Mouse (Mus musculus): ENCODE data around the gene Trim26.
"Not testable (repeated sequence)": the region's sequence is repeated elsewhere in the genome, so short reads cannot be mapped to it uniquely, and the experiment has no call there.

Gene Trim26

DNA sequence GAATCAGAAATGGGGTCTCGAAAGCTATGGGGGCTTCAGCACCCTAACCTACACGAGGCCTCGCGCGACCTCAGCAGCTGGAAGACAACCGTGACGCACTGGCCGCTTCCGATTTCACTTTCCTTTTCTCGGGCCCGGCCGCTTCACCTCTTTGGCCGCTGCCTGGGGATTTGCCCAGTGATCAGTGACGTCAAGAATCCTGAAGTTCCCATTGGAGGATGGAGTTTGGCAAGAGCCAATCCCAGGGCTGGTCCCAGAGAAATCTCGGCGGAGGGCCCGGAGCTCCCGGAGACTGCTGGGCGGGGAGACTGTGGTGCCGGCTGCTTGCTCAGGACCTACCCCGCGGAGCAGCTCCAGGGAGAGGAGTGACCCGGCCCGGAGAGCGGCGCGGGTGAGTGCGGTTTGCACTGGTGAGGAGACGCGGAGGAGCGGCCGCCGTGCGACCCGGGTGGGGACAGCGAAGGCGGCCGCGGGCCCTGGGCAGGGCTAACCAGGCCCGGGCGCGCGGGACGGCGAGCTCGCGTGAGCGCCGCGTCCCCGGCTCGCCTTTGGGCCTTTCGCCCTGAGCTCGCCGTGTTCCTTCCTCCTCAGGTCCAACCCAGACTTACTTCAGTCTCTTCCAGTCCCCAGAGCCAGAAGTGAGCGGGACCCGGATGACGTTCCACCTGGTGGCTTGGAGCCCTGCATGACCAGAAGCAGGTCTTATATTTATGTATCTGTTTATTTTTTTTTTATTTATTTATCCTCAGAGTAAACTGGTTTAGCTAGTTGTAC lies at the start of gene Trim26:
Gene Trim26, plus strand, starts transcription at position 261 of the 774 bp plus-strand sequence.
- DNase-seq (ENCODE audit: low spot score in 2 of 2) = peak; percentile 99

GRCm38 (mm10) chr17:36788351-36788750 lies 48.6 kb upstream of the Trim26 start:
- no peak for DNase-seq (ENCODE audit: low spot score in 2 of 2)

- peak; percentile 47 to 55 for DNase-seq (ENCODE audit: low spot score in 2 of 2)
Observed at GRCm38 (mm10) chr17:36788801-36789200, 48.1 kb upstream of the Trim26 start.

DNA sequence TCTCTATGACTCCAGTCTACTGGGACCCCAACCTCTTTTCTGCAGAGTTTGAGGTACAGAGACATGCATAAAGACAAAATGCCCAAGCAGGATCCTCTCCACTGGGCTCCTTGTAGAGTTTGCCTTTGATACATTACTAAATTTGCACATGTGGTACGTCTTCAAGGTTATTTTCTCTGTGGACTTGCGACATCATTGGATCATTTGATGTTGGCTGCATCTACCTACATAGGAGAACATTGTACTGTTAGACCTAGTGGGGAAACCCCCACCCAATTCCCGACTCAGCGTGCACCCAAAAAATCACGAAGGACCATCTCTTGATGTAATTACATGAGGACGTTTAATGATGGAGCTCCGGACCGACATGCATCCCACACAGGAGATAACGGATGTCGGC lies 37.4 kb upstream of the Trim26 start:
- no peak for DNase-seq (ENCODE audit: low spot score in 2 of 2)

DNA sequence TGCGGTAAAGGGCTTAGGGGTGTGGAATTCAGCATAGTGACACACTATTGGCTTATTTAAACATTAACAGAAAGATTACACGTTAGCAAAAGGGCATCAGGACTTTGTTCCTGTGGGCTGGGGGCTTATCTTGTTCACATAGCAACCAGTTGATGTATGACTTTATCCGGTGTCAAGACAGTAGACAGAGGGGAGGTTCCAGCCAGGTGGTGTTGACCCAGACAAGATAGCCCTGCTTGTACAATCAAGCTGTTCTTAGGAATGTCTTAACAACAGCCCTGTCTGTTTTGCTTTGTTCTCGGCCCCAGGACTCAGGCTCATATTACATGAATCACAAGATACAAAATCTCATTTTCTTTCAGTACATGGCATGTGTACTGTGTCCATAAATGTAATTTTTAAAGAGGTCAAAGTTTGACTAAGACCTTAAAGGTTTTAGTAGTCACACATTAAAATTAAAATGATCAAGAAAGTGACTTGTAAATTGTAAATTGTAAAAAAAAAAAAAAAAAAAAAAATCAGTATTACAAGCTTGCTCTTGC lies 36.9 kb upstream of the Trim26 start:
- DNase-seq (ENCODE audit: low spot score in 2 of 2) = not testable (repeated sequence)

- DNase-seq (ENCODE audit: low spot score in 2 of 2) = no peak
Observed at GRCm38 (mm10) chr17:36811871-36812270, 25.1 kb upstream of the Trim26 start, which contains the start of gene H2-M10.6. H2-M10.6 (plus strand) TSS chr17:36812171.

DNA sequence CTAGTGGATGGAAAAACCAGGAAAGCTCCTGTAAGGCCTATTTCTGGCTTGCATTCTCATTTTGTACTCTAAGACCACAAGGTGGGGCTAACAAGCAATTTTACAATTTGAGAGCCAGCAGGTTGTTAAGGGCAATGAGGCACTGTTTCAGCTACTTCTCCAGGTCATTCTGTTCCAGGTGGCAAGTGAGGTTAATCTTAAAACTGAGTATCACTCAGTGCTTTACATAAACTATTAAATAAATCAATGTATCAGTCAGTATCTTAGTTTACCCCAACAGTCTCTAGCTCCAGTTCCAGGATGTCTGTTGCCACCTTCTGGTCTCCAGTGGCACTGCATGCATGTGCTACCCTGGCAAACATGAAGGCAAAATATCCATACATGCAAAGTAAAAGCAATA lies 12.9 kb upstream of the Trim26 start:
- peak; percentile 40 to 56 for DNase-seq (ENCODE audit: low spot score in 2 of 2)

GRCm38 (mm10) chr17:36825525-36825924 lies 11.4 kb upstream of the Trim26 start:
- peak; percentile 20 to 53 for DNase-seq (ENCODE audit: low spot score in 2 of 2)

DNA sequence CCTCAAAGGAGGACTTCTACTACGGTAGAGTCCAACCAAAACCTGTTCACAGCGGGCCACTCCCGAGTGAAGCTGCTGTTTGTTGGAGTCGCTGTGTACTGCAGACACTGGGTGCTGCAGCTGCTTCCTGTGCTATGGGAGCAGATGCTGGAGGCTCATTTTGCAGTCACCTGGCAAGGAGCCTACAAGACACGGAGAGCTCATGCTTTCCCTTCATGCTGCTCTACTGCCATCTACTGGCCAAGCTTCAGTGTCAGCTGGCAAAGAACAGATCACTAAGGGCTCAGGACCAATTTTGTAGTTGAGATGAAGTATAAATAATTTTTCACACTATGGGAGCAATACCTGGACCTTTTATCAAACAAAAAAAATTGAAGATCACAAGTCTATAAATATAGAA lies 10.9 kb upstream of the Trim26 start:
- peak; percentile 62 to 77 for DNase-seq (ENCODE audit: low spot score in 2 of 2)

- DNase-seq (ENCODE audit: low spot score in 2 of 2) = no peak
Observed at GRCm38 (mm10) chr17:36828488-36828887, 8.4 kb upstream of the Trim26 start.

DNA sequence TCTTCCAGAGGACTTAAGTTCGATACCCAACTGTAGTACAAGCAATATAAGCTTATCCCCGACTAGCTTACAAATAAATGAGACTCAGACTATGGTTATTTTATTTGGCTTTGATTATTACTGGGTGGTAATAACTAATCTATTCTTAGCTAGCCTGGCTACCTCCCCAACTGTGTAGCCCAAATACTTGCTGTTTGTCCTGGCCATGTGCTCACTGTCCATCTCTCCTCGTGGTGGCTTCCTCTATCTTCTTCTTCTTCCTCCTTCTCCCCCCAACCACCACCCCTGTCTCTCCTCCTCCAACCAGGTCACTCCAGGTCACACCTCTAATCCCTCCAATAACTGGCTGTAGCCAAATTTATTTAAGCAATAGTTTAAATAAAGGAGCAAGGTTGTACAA lies 6.5 kb upstream of the Trim26 start:
- no peak for DNase-seq (ENCODE audit: low spot score in 2 of 2)

DNA sequence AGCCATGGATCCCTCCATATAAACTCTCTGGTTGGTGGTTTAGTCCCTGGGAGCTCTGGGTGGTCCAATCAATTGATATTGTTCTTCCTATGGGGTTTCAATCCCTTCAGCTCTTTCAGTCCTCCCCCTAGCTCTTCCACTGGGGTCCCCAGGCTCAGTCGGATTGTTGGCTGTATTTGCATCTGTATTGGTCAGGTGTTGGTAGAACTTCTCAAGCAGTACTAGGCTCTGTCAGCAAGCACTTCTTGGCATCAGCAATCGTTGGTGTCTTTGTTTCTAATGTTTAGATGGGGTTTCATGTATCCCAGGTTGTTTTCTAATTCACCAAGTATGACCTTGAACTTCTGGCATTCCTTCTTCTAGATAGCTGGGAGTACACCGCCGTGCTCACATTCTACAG lies 4.2 kb upstream of the Trim26 start:
- DNase-seq (ENCODE audit: low spot score in 2 of 2) = no peak

GRCm38 (mm10) chr17:36835591-36836426 lies 1.1 kb upstream of the Trim26 start:
- peak; percentile 33 to 60 for DNase-seq (ENCODE audit: low spot score in 2 of 2)

- DNase-seq (ENCODE audit: low spot score in 2 of 2) = peak in 1 of 2 experiments; percentile 7
Observed at GRCm38 (mm10) chr17:36836427-36836812, 514 bp upstream of the Trim26 start.

DNA sequence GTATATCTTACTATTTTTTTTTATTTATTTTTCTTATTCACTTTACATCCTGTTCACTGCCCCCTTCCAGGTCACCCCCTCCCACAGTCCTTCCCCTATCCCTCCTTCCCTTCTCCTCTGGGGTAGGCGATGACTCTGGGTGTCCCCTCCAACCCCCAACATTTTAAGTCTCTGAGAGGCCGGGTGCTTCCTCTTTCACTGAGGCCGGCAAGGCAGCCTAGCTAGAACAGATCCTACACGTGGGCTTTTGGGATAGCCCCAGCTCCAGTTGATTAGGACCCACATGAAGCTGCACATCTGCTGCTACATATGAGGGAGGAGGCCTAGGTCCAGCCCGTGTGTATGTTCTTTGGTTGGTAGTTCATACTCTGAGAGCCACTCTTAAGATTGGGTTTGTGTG lies 2.1 kb downstream of the Trim26 start:
- DNase-seq (ENCODE audit: low spot score in 2 of 2) = no peak

DNA sequence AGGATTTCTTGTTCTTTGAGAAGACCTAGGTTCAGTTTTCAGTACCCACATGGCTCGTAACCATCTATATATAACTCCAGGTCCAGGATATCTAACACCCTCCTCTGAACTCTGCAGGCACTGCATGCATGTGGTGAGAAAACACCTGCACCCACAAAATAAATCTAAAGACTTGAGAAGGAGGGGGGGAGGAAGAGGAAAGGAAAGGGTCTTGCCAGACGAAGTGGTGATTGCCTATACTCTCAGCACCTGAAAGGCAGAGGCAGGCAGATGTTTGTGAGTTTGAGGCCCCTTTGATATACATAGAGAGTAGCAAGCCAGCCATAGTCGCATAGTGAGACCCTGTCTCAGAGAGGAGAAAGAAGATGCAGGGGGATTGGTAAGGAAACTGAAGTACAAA lies 3.0 kb downstream of the Trim26 start:
- no peak for DNase-seq (ENCODE audit: low spot score in 2 of 2)

DNA sequence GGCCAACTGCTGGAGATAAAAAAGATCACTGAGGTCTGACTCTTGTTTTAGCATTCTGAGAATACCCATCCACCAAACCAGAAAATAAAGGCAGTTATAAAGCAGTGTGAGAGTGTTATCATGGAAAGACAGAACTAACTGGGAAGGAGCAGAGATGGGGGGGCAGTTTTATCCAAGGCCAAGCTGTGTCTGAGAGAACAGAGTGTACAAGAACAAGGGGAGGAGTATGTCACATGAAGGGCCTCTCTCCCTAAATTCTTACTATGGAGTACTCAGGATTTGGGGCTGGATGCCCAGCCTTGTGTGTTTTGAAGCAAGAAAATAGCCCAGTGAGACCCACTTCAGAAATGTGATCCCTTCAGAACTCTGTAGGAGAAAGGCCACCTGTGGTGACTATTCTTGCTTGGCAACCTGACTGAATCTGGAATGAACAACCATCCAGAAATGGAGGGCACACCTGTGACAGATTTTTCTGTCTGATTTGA lies 4.1 kb downstream of the Trim26 start:
- no peak for DNase-seq (ENCODE audit: low spot score in 2 of 2)

DNA sequence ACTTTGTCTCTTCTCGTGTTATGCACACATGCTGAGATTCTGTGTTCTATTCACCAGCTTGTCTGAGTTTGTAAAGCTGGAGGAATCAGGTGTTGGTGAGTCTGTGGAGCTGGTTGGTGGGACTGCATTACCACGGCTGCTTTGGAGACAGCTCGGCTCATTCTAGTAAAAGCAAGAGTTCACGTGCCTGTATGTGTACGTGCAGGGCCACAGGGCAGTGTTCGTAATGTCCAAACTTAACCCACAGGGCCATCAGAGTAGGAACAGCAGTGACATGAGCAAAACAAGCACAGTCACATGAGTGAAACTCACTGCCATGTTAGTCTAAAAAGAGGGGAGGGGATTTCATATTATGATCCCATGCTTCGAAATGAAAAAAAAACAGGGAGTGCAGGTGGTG lies 6.8 kb downstream of the Trim26 start:
- DNase-seq (ENCODE audit: low spot score in 2 of 2) = no peak

DNA sequence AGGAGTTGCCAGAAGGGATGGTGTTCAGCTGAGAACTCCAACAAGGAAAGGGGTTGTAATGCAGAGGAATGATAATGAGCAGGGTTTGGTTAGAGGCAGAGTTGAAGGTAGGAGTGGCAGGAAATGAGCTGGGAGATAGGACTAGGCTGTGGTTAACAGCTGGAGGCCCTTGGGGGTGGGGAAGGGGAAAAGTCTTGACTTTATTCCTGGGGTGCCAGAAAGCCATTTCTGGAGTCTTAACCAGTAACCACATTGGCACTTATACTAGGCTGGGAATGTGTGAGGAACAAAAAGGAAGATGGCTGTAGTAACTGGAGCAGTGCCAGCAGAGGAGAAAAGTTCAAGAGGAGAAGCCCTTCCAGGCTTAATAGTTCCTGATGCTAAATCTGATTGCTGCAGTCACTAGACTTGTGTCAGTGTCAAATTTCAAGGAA lies 7.4 kb downstream of the Trim26 start:
- no peak for DNase-seq (ENCODE audit: low spot score in 2 of 2)

DNA sequence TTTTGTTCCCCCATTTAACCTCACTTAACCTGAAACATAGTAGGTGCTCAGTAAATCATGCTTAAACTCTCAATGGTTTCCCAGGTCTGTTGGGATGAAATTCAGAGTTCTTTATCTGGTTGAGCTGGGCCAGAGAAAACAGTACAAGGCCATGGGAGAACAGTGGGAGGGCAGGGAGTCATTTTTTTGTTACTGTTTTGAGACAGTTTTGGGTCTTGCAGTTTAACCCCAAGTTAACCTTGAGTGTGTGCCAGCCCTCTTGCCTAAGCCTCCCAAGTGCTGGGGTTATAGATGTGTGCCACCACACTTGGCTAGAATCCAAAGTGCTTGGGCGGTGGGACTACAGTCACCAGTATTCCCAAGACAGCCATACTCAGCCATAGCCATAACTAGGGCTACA lies 7.8 kb downstream of the Trim26 start:
- DNase-seq (ENCODE audit: low spot score in 2 of 2) = no peak

DNA sequence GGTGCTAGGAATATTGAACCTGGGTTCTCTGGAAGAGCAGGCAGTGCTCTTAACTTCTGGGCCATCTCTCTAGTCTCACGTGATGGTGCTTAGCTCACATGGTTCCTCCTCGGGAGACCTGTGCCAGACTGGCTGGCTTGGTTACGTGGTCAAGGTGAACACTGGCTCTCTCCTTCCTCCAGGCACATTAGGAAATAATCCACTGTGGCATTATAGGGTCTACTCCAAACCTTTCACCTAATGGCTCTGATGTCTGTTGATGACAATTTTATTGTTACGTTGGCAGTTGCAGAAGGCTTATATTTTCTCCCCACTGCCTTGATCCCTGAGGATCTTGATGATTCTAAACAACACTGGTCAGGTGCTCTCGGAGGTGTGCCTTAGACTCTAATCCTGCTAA lies 12.0 kb downstream of the Trim26 start:
- no peak for DNase-seq (ENCODE audit: low spot score in 2 of 2)

DNA sequence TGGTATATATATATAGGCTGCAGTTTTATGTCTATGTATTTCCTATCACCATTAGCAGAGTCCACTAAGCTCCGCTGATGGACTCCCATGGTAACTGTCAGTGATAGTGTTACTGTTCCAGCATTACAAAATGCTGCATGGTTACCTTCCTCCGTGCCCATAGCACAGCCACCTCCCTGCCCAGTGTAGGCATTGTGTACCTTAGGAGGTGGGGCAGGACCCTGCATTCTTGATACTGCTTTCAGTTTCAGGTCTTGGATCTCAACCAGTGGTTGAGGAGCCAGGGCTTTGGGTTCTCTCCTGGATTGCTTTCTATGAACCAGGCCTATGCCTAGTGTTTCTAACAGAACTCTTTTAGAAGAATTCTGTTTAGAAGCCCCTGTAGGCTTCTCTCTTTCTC lies 13.1 kb downstream of the Trim26 start:
- no peak for DNase-seq (ENCODE audit: low spot score in 2 of 2)
